Mouse (Mus musculus) liver, embryonic 14 days (tissue): ENCODE measurements around the gene Sh2d7. TPM values are rescaled to one million over a fixed set of nuclear protein-coding genes. Genes with fewer than 3 reads are reported as not detected.

ENCODE experiments used
- polyA plus RNA-seq: library from polyadenylated mRNA; depleted of rRNA; stranded (reverse); fragments of >200 nt; gene quantifications from 2 replicates; pipeline ENCODE4 v1.2.3, GENCODE M21; 2012; rRNA removed

Gene Sh2d7
- not detected in 2 replicates for polyA plus RNA-seq

DNA sequence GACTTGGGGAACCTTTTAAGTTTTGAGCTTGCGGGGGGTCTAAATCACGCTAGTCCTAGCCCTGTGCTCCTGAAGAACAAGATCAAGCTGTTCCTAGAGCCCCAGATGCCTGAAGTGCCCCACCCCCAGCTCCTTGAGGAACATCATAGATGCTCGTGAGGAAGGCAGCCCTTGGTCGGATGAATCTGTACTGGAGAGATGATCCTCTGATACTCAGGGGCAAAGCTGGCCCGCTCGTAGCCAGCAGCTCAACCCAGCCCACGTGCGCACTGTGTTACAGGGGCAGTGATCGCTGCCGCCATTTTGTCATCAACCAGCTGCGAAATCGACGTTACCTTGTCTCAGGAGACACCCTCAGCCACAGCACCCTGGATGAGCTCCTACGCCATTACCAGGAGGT lies at the start of gene Sh2d7:
TSS of gene Sh2d7 (plus strand) at position 301 of the 400 bp plus-strand sequence.

DNA sequence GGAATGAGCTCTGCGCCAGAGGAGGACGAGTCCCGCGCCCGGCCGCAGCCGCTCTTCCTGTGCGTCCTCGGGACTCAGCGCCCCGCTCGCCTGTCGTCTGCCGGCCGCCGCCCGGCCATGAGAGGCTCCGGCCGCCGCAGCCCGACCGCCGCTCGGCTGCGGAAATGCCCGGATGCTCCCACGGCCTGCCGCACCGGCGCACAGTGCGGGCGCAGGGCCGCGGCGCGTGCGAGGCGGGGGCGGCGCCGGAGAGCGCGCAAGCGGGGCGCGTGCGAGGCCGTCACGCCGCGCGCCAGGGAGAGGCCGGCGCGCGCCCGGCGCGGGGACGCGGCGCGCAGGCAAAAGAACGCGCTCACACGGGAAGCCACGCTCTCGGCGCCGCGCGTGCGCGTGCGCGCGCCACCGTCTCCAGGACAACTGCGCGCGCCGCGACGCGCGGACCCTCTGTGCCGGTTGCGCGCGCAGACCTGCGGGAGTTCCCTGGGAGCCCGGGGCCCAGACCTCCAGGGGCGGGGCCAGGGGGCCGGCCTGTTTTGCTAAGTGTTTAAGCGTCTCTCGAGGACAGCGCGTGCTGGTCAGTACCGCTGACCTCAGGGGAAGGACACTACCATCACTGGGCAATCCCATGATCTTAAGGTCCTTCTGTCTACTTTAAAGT lies 37.2 kb upstream of the Sh2d7 start, which contains the start of gene Dmxl2:
TSS of gene Dmxl2 (minus strand) at position 174 of the 658 bp plus-strand sequence.

DNA sequence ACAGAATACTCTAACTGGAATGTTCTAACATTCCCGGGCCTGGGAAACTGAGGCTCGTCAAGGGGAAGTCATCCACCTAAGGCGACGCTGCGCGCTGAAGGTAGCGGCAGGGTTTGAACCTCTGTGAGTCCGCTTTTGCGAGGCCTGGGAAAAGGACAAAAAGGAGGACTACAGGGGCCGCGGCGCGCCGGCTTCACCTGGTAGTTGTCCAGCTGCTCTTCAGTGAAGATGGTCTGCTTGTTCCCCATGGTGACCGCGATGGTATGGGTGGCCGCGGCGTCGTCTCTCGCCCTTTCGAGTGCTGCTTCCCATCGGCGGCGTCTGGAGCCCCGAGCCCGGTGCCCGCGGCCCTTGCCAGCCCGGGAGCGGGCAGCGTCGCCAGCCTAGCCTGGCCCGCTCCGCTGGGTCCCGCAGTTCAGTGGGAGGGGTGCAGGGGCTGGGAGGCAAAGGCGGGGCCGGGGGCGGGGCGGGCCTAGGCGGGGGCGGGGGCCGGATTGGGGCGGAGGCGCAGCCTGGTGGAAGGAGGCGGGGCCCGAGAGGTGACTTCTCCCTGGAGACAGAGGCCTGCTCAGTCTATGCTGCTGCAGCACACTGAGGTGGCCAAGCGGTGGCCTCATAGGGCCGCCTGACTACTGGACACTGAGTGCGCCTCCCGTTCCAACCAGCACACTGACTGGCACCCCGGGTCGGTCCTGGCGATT lies 21.1 kb downstream of the Sh2d7 start, which contains the start of gene Cib2:
TSS of gene Cib2 (minus strand) at position 448 of the 701 bp plus-strand sequence.

DNA sequence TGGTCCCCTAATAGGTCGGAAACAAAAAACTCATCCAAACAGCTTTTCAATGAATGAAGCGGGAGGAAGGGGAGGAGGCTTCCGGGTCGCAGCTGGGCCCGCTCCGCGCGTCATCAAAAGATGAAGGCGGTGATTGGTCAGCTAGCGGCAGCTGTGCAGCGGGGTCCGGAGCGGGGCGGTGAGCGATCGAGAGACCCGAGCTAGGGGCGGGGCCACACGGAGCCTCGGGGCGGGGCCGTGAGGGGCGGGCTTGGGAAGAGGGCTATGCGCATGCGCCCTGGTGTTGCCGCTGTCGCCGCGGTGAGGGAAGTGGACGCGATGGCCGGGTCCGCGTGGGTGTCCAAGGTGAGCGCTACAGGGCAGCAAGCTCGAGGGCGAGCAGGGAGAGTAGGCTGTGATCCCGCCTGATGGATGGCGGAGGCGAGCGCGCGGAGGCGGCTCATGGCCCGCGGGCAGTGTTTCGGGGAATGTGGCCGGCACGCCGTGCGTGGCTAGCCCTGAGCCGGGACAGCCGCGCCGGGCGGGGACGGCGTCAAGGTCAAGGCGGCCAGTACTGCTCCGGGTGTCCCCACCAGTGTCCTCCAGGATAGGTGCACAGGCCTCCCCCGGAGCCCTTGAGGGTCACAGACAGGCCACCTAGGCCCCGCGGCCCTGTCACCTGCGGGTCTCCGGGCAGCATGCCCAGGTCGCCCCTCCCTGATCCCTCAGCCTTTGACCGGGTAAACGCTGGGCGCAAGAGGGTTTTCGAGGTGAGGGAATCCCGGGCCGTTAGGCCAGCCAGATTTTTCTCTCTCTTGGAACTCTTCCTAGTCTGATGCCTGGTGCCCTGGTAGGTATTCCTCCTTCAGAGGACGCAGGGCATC lies 47.6 kb downstream of the Sh2d7 start, which contains the start of gene Idh3a:
TSS of gene Idh3a (plus strand) at position 136 of the 863 bp plus-strand sequence.

Other genes starting within 250 kb of the Sh2d7 start
- gene Dmxl2, start 37.4 kb upstream of the Sh2d7 start, polyA plus RNA-seq, result 1.2 TPM in 2 replicates
- gene Cib2, start 21.2 kb downstream of the Sh2d7 start, polyA plus RNA-seq, result 0.80 and 0.99 TPM in 2 replicates
- gene Idh3a, start 47.4 kb downstream of the Sh2d7 start, polyA plus RNA-seq, result 39.2 and 48.6 TPM in 2 replicates
- 0.05 TPM in 2 replicates for gene Acsbg1, start 122.9 kb downstream of the Sh2d7 start, polyA plus RNA-seq
- gene Dnaja4, start 159.9 kb downstream of the Sh2d7 start, polyA plus RNA-seq, result 14.3 and 16.6 TPM in 2 replicates
- gene Wdr61, start 195.5 kb downstream of the Sh2d7 start, polyA plus RNA-seq, result 51.7 and 59.8 TPM in 2 replicates
- 0.55 and 1.2 TPM in 2 replicates for gene Crabp1, start 225.8 kb downstream of the Sh2d7 start, polyA plus RNA-seq